Mouse (Mus musculus): Measurements from ENCODE around the gene Nr4a1.

Nr4a1 gene

GRCm38 (mm10) chr15:101311087-101311770 is 57.2 kb downstream of the Nr4a1 start:
- no peak for DNase-seq (ENCODE audit: extremely low read depth, low read depth)

GRCm38 (mm10) chr15:101312006-101312405 is 57.9 kb downstream of the Nr4a1 start:
- no peak for DNase-seq (ENCODE audit: extremely low read depth, low read depth)

DNA sequence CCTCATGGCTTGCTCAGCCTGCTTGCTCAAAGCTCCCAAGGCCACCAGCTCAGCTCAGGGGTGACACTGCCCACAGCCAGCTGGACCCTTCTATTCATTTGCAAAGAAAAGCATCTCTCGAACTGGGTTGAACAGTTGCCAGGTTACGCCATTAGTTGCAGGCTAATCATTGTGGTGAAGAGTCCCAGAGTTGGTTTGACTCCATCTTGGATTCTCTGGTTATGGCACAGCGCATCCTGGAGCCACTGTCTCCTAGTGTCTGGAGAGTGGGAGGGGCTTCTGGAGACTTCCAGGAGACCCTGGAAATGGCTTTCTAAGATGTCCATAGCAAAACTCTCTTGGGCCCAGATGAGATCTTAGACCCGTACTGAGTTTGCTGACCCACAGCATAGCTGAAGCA is 61.3 kb downstream of the Nr4a1 start:
- no peak for DNase-seq (ENCODE audit: extremely low read depth, low read depth)

DNA sequence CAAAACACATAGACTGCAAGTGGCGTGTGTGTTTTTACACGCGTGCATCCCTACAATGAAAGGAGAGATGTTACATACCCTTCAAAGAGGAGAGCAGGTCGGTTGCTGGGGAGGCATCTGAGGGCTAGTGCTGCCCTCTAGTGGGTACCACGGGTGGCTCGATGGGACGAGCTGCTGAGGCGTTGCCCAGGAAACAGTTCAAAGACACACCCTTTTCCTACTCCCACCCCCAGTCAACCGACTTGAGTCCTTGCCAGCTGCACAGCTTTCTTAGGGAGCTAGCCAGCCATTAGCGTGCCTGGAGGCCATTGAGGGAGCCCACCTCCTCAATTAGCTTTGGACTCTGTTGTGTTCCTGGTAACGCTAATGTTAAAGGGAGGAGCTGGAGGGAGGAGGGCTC is 61.8 kb downstream of the Nr4a1 start:
- peak; percentile 89 for DNase-seq (ENCODE audit: extremely low read depth, low read depth)

DNA sequence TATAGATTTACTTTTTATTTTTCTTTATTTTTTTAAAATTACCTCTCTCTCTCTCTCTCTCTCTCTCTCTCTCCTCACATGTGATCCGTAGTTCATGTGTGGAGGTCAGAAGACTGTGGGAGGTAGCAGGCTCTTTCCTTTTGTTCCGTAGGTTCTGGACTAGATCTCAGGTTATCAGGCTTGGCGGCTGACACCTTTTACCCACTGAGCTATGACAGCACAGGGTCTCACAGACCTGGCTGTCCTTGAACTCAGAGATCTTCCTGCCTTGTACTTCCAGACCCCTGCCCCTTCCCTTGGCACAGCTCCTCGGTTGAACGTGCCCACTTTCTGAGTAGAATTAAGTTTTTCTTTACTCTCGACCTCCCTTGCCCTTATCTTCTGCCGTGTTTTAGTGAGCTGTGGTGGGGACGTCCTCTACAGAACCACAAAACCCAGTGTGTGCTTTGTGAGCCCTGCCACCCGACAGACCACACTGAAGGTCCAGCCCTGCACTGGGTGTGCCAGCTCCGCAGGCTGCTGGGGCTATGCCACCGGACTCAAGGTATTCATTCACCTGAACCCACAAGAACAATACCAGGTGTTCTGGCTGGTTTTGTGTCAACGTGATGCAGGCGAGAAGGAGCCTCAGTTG is 62.3 kb downstream of the Nr4a1 start:
- no peak for DNase-seq (ENCODE audit: extremely low read depth, low read depth)

DNA sequence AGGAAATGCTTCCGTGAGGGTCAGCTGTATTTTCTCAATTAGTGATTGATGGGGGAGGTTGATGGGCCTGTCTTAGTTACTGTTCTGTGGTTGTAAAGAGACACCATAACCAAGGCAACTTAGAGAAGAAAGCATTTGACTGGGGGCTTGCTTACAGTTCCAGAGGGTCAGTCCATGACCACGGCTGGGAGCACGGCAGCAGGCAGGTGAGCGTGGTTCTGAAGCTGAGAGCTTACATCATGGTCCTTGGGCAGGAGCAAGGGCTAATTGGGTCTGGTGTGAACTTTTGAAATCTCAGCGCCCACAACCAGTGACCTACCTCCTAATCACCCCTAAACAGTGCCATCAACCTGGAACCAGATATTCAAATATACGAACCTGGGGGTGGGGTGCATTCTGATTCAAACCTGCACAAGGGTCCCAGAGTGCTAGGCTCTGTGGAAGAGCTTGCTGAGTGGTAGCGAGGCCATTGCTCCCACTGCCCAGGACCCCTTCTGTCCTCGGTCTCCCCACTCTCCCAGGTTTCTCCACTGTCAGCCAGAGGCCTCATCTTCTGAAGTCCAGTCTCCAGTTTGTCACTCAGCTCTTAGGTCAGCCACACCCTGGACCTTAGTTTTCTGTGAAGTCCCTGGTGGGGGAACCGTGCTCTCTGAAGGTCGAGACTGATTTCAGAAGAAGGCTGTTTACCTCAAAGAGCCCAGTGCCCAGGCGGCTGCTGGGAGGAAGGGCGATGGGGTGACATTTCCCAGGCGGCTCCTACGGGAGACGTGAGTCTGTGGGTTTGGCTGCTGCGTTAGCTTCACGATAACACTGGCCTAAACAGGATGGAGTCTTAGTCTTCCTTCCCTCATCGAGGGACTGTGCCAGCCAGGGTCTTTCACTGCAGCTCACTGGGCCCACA is 63.1 kb downstream of the Nr4a1 start:
- DNase-seq (ENCODE audit: extremely low read depth, low read depth), result no peak

DNA sequence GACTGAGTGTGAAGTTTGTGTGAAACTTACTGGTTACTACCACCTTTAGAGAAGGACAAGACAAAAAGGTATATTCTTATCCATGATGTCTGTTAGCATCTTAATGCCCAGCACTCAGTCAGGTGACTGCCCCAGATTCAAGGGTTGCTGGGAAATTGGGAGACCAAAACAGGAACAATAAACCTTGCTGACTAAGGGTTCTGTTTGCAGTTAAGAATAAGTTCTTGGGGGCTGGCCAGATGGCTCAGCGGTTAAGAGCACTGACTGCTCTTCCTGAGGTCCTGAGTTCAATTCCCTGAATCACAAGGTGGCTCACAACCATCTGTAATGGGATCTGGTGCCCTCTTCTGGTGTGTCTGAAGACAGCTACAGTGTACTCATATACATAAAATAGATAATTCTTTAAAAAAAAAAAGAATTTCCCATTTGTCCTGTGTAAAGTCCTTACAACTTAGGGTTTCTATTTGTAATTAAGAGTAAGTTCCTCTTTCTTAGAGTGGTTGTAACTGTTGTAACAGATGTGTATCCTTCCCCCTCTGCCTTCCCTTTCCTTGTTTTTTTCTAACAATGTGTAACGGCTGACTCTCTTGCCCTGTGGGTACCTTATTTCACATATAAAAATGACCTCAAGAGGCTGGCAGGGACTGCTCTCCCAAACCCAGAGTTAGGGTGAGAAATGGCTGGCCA is 63.9 kb downstream of the Nr4a1 start:
- DNase-seq (ENCODE audit: extremely low read depth, low read depth), result peak; percentile 77

DNA sequence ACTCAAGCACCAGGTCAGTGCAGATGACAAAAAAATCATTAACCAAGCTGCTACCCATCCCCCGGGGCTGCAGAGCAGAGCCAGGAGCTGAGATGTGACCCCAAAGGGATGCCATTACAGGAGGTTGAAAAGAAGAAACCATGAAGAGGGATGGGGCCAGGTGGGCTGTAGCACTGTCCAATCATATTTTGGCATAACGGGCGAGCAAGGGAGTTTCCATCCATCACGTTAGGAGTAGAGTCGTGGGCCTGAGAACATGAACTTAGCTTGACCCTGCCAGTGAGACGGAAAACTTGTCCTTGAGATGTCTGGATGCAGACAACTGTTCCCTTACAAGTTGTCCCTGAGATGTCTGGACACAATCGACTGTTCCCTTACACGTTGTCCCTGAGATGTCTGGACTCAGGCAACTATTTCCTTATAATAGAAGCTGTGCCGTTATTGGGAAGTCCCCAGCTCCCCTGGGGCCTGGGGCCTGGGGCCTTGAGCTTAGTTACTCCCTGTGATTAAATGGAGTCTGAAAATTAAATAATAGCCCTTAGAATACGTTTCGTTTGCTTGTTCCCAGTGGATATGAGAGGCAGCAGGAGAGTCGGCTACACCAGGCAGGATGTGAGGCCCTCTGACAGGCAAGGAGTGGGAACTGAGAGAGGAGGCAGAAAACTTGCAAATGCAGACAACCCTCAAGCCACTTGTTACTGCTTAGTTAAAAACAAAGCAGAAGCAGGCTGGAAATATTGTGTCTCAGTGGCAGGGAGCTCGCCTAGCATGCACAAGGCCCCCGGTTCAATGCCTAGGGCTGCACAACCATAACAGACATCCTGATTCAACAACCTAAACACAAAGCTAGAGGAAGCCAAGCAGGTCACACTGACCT is 65.1 kb downstream of the Nr4a1 start:
- DNase-seq (ENCODE audit: extremely low read depth, low read depth), result no peak

- no peak for DNase-seq (ENCODE audit: extremely low read depth, low read depth)
Observed at GRCm38 (mm10) chr15:101320010-101320617, 66.0 kb downstream of the Nr4a1 start.

DNA sequence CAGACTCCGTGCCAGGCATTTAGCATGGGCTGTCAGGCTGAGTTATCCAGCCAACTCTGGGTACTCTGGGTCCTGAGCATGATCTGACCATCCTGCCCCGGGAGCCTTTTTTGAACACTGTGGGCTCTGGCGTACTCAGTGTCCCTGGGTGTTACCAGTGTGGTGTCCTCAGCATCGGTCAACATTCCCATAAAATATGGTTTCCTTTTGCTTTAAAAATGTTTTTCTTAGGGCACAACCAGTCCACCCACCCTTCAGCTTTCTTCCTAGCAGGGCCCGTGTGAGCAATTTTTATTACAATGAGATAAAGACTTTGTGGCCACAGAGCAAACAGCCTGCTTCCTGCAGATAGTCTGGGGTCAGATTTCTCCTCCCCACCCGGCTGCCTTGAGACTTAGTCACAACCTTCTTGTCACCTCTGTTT is 66.6 kb downstream of the Nr4a1 start:
- DNase-seq (ENCODE audit: extremely low read depth, low read depth), result peak; percentile 87

DNA sequence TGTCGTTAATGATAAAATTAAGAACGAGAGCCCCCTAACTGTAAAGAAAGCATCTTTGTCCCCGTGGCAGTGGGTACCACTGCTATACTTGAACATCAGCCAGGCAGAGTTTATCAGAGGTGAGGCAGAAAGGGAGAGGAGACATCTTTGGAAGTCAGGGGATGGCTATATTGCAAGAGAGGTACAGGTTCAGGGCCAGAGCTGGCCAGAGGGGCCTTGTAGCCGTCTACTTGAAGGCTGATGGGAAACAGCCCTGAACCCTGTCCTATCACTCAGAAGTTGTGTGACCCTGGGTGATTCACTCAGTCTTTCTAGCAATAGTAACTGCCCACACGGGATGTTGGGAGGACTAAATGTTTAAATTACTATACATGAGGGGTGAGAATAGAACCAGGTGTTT is 67.1 kb downstream of the Nr4a1 start:
- DNase-seq (ENCODE audit: extremely low read depth, low read depth), result no peak

DNA sequence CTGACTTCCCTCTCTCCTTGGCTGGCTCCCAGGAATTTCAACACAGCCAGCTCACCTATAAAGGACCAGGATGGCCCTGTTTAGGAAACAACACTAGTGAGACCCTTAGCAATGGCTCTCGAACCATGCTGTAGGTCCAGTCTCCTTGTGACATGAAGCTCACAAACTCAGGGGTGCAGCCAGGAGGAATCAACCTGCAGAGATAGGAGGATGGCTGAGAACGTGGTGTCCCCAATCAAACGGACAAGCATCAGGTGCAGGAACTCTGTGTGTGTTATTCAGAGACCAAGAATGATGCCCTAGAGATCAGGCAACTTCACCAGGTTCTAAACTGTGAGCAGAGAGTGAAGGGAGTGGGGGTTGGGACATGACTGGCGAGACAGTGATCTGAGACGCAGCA is 68.0 kb downstream of the Nr4a1 start:
- DNase-seq (ENCODE audit: extremely low read depth, low read depth), result no peak

DNA sequence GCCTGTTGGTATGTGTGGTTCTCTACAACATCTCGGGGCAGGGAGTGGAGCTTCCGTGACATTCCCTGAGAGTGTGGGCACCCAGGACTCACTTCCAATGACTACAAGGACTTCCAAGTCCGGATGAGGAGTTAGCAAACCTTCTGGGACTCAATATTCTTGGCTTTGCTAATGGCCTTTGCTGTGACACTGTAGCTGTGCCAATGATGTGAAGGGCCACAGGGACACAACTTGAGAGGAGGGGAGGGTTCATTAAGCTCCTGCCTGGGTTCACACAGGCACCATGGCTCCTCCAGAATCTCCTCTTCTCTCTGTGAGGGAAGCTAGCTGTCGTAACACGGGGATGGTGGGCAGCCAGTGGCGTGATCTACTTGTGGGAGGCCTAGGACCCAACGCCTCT is 68.6 kb downstream of the Nr4a1 start:
- no peak for DNase-seq (ENCODE audit: extremely low read depth, low read depth)

DNA sequence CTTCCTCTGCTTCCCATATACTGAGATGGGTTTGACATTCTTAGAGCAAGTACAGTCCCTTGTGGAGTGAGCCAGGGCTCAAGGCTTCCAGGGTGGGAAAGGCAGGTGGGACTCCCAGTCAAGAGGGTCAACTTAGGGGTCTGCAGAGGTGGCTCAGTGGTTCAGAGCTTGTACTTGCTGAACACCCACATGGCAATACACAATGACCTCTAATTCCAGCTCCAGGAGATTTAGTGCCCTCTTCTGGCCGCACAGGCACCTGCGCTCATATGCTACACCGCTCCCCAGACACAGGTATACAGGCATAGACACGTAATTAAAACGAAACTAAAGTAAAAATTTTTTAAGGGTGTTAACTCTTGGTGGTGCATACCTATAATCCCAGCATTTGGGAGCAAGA is 69.4 kb downstream of the Nr4a1 start:
- no peak for DNase-seq (ENCODE audit: extremely low read depth, low read depth)

Data from MEL-GATA-1-ER (cell line).